Mouse (Mus musculus) c-Kit-positive CD71-negative TER-119-negative erythroid progenitor cells, embryonic 14.5 days (primary cell): ENCODE measurements around the gene Gp1bb.

Source experiments
- DNase-seq: peaks from one replicate; pipeline ENCODE4 v3.0.0-alpha.2; 2013; ENCODE audit warnings: low read depth

Gp1bb gene

DNA sequence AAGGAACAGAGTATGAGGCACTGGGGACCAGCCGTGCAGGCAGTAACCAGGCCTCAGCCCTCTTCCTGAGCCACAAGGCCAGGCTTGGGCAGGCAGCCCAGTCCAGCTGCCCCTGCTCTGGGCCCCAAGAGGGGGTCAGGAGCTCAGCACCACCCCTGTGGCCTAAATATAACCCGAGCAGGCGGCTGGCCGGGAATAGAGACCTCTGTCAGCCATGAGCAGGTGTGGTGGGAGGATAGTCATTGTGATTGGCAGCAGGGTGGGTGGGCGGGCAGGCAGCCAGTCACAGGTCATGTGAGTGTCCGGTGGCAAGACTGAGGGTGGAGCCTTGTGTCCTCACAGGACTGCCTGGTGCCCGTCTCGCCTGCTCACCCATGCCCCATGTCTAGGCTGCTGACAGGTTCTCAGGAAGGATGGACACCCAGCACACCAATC lies 17.9 kb downstream of the Gp1bb start:
- DNase-seq: no peak

DNA sequence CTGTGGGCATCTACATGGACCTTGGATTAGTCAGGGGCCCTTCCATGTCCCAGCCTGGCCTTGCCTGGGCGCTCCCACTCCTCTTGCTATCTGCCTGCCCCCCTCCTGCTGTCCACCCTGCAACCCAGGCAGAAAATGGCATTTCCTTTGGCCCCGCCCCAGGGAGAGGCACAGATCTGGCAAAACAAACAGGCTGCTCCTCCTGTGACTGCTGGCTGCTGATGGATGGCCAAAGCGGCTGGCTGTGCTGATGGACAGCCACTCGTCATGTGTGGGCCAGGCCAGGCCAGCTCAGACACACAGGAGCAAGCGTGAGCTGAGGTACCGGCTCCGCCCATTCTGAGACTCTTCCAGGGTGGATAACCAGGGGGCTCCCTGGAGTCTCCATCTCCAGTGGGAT lies 20.8 kb downstream of the Gp1bb start:
- DNase-seq: no peak

DNA sequence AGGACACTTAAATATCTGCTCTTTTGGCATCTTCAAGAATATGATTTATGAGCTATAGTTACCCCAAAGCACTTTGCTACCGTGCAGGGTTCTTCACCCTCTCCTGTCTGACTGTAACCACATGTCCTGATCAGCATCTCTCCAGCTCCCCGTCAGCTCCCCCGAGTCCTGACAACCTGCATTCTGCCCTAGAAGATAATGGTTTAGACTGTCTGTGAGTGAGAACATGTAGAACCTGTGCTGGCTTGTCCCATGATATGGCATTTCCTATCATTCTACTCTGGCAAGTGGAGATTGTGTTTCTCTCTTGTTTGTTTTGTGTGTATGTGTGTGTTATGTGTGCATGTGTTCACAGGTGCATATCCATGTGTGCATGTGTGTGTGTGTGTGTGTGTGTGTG lies 24.2 kb downstream of the Gp1bb start:
- DNase-seq: no peak

DNA sequence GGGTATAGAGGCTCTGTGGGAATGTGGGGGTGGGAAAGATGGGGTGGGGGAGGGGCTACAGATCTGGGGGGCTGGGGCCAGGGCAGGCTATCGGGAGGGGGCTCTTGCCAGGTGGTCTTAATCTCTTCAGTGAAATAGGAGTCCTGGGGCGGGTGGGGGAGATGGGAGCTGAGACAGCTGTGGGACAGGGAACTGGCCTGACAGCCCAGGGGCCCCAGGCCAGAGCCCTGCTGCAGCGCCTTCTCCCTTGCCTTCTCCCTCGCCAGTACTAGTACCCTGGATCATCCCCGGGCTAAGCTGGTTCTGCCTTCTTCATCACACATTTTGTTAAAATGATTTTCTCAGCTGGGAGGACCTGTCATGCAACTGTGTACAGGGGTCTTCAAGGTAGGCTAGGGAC lies 25.9 kb downstream of the Gp1bb start:
- DNase-seq: no peak

DNA sequence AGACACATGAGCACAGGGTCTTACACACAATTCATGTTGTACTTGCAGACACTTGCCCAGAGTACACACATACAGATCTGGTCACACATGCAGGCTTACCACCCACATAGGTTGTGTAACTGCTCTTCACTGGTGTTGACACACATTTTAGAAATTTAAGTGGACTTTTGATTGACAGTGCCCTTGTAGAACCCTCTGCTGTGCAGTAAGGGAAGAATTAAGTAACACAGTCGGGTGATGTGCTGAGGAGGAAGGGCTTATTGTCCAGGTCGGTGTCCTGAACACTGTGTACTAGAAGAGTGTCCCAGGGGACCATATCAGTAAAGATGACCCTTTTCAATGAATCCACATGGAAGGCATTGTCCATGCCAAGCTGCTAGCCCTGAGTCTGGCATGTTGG lies 28.3 kb downstream of the Gp1bb start:
- DNase-seq: no peak

DNA sequence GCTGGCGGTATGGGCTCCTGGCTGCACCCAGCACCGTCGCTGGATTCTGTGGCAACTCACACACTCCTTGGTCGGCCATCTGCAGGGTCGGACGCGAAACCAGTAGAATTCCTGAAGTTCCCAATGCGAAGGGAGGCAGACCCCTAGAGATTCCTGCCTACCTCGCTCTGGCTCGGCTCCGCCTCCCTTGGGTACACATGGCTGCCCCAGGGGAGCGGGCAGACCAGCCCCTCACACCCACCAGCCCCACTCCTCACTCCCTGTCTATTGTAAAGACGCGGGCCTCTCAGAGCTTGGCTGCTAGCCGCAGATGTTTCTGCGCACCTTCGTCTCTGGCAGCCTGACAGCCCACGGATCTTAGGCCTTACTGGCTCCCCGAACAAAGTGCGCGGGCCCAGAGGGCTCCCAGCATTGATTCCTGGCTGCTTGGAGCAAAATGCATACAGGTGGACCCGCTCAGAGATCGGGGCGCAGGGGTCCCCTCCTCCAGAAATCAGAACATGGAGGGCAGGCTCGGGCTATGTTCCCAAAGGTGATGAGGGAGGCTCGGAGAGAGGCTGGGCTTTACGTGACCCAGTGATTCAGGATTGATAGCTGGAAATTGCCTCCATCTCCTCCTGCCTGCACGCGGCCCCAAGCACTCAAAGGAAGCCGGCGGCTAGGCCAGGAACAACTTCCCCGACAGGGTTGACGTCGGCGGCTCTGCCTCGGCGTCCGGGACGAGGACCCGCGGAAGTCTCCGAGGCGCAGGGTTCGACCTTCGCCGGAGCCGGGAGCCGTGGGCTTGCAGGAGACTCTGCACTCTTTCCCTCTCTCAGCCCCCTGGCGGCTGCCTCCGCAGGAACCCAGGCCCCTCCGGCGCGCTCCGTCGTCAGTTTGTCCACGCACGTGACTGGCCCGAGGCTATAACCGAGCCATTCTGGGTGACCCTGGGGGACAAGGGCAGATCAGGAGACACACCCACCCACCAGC lies 30.9 kb downstream of the Gp1bb start:
- no peak for DNase-seq

DNA sequence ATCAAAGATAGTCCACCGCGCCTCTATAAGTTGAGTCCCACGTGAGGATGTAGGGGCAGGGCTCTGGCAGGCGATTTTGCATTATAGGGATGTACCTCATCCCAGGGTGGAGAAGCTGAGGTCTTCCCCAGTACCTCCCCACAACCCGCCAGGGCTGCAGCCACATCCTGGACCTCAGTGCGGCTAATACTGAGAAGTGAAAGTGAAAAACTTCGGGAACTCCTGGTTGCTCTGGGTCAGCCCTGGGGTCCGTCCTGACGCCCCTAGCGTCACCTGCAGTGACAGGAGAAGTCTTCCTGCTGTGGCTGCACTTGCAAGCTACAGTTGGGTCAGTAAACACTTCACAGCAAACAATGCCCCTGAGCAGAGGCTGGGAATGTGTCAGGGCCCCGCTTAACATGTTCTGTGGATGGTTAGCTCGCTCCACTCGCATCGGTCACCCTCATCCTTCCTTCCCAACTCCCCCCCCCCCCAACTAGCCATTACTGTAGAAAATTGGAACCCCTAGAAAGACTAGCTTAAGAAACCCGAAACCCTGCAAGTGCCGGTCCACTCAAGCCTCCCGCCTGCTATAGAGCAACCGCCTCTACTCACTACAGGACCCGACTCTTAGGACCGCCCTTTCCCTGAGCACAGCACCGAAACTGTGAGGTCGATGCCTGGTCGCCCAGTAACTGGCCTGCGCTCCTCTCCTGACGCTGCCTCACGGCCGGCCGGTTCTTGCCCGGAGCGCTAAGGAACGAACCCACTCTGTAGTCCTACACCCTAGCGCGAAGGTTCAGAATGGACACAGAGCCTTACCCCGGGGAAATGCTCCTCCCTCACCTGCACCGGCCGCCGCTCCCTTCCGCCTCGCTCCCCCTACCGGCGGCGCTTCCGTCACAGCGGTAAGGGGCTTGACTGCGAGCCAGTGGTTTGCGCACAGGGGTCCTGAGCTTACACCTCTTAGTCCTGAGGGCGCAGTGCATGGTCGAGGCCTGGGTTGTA lies 32.1 kb downstream of the Gp1bb start, which contains the start of gene Tbx1:
Gene Tbx1 (minus strand): TSS at position 868 of the 987 bp plus-strand sequence.
- DNase-seq: no peak

DNA sequence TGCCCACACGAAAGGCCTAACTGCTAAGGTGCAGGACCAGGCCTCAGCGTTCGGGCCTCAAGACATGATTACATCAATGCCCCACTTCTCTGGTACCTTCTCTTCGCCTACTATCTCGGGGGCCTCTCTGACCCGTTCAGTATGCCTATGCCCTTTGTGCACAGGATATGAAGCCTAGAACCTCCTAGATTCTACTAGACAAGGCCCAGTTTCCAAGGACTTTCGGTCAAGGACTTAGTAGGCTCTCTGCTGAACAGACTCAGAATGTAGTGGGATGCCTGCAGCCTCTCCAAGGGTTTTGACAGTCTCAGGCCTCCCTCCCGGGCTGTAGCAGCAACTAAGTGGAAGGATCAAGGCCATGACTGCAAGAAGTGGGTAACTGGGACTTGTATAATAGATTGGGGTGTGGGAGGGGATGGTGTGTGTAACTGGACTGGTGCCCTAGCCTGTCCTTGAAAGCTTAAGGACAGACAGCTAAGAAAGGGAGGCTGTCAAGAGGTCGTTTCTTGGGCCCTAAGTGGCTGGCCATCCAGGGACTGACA lies 33.1 kb downstream of the Gp1bb start:
- no peak for DNase-seq

DNA sequence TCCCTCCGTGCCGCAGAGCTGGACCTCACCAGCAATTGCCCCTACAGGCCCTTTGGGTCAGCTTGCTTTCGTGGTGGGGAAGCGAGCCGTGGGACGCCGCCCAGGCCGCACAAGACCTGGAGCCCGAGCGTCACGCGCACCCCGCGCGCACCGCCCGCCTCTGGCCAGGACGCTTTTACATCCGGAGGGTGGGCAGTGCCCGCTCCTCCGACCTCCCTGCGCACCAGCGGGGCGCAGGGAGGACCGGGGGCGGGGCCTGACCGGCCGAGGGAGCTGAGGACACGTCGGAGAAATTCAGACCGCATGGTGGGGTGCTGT lies 33.5 kb downstream of the Gp1bb start:
- DNase-seq: no peak

DNA sequence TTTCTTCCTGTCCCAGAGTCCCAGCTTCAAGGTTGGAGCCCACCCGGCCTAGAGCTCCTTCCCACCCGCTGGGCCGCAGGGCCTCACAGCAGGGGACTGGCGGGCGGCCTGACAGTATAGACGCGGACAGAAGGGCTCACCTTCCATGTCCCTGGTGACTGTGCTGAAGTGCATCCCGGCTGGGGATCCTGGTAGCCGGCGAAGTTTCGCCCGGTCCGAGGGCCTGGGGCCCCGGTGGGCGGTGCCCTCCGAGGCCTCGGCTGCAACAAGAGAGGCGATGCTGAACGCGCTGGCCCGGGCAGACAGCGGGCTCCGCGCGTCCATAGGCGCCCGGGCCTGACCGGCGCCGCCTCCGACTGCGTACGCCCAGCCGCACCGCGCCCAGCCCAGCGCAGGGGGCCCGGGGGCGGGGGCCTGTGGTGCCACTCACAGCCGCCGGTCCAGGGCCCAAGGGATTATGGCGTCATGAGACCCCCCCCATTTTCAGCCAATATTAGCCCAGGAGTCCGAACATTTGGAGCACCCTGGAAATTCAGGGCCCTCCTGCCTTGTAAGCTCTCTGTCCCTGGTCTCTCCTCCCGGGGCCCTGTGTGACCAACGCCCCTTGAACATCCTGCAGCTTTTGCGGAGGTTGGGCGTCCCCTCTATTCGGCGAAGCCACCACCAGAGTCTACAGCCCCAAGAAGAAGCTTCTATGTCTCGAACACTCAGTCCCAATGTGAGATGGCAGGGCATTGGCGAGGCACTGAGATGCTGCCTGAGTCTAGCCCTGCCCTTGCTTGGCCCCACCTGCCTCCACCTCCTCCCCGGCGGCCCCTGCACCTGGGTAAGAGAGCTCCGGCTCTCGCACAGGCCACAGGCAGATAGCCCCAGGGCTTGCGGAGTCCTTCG lies 34.1 kb downstream of the Gp1bb start:
- no peak for DNase-seq

DNA sequence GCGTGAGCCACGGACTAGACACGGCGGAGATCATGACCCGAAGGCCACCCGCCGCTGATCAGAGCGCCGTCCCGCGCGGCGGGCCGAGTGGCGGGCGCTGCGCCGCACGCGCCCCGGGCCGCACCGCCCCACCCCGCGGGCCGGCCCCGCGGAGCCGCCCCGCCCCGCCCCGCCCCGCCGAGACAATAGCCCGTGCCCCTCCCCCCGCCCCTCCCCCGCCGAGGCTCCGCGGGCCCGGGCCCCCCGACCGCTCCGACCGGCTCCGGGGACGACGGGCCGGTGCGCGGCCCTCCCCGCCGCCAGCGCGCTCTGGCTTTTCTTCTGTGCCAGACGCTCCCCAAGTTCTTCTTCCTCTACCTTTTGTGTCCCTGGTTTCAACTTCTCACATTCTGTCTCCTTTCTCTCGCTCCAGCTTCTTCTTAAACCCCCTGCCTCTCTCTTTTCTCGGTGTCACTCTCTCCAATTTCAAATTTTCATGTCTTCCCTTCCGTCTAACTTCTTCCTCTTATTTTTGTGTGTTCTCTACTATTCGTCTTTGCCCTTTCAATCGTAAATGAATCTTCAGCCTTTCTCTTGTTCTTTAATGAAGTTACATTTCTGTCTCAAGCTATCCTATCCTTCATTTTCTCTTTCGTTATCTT lies 35.2 kb downstream of the Gp1bb start:
- DNase-seq: no peak

DNA sequence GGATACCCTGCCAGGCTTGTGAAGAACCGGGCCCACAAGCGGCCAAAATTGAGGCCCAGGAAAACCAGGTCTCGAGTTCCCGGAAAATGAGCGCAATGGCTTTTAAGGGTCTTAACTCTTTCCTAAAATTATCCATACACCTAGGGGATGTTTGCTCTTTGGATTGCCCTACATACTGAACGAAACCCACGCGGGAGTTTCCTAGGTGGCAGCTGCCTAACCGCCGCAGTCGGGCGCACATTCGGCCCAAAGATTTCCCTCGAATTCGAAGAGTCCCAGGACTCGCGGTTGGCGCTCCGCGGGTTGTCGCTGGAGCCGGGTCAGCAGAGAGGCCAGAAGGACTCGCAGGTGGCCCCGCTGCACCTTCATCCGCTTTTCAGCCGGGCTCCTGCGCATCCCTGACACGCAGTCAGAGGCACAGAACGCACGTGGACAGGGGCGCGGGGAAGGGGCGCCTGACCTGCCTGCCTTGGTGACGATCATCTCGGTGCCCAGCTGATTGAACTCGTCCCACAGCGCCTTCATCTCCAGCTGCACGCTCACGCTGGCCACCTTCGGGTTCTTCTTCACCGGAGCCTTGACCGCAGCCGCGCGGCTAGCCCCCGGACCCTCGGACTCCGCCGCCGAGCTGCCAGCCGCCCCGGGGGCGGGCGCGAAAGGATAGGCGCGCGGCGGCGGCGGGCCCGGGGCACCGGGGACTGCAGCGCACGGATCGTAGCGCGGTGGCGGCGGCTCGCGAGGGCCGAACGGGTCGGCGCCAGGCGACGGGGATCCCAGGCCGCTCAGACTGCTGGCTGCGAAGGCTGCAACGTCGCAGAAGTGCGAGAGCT lies 35.9 kb downstream of the Gp1bb start:
- DNase-seq: no peak

DNA sequence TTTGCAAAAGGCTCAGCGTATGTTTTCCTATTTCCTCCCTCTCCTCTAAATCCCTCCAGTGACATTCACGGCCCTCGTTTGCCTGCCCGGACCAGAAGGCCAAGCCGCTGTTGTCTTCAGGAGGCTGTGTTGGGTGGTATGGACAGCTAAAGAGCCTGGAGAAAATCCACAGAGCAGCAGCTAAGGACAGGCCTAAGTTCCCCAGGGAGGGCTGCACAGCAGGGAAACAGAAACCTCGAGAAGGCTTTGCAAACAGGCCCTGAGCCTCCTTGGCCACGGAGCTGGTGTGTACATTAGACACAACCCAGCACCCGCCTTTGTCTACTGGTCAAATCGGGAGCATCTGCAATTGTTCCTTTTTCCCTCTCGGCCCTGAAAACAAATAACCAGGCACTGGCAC lies 36.5 kb downstream of the Gp1bb start:
- no peak for DNase-seq

DNA sequence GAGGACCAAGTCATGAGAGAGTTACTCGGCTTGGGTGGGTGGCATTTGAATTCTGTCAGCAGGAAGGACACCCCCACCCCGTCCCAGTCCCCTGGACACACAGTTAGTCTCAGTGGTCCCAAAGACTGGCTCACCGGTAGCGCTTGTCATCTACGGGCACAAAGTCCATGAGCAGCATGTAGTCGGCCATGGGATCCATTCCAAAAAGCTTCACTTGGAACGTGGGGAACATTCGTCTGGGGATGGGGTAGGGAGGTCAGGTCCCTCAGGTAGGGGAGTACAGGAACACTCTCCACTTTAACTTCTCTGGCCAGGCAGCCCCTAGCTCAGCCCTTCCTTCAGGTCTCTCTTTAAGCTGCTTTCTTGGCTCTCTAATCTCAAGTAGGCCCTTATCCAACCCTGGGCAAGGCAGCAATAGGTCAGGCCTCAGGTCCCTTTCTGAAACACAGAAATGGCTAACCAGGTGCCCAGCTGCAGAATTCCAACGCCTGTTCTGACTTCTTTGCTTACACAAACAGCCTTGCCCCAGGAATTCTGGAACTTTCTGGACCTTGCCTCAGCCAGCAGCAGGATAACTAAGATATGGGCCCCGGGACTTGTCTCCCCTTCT lies 37.2 kb downstream of the Gp1bb start:
- no peak for DNase-seq

DNA sequence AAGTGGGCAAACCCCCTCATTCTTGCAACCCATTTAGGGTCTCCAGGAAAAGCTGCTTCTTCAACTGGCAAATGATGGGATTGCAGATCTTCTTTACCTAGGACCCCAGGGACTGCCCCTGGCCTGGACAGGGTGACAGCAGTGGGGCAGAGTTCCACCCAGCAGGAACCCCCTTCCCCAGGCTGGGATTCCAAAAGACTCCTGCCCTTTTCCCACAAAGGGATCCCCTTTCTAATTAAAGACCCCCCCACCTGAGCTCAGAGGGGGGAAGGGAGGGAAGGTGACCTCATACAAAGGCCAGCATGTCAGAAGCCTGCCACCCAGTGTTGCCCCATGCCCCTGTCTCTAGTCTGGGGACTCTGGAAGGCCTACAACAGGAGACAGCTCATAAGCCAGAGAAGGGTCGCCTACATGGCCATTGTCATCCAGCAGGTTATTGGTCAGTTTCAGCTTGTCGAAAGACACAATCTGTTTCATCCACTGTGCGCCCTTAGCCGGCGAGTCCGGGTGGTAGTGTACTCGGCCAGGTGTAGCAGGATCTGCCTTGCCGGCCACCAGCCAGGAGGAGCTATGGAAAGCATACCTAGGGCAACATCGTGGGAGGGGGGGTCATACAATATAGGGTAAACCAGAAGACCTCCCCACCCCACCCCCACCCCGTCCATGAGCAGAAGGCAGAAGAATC lies 38.4 kb downstream of the Gp1bb start:
- no peak for DNase-seq

DNA sequence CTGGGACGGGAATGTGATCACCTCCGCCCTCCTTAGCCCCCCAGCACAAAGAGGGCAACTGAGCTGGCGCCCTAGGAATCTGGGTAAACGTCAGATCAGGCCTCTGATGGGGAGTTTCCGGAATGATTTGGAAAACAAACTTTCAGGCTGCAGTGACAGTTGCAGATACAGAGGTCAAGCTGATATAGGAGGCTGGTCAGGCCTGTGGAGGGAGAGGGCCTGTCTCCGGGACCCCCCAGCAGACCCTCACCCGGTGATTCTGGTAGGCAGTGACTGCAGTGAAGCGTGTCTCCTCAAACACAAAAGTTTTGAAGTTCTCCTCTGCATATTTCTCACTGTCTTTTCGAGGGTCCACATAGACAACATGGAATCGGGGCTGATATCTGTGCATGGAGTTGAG lies 39.0 kb downstream of the Gp1bb start:
- DNase-seq: no peak

DNA sequence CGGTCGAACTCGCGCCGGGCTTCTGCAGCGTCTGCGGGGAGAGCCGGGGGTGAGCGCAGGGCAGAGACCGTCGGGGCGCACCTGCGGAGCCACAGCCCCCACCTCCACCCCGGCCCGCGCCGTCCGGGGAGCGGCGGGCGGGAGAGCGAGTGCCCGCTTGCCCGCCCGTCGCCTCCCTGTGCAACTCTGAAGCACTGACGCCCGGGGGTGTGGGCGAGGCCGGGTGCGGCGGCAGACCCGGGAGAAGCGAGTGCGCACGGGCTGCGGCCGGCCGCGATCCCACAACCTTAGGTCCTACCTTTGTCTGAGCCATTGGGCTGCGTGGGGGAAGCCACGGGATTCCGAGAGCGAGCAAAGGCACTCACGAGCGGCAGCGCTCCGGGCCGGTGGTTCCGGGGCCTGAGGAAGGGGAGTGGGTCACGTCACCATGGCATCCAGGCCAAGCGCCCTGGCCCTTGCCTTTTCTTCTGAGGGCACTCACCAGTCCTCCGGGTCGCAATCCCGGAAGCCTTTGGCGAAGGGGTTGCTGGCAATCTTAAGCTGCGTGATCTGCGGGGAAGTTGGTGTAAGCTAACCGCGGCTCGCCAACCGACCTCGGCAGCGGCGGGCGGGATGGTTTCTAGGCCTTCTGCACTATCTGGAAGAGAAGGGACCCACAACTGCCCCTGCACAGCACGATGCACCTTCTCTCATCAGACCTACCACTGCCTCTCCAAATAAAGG lies 39.6 kb downstream of the Gp1bb start:
- DNase-seq: no peak

DNA sequence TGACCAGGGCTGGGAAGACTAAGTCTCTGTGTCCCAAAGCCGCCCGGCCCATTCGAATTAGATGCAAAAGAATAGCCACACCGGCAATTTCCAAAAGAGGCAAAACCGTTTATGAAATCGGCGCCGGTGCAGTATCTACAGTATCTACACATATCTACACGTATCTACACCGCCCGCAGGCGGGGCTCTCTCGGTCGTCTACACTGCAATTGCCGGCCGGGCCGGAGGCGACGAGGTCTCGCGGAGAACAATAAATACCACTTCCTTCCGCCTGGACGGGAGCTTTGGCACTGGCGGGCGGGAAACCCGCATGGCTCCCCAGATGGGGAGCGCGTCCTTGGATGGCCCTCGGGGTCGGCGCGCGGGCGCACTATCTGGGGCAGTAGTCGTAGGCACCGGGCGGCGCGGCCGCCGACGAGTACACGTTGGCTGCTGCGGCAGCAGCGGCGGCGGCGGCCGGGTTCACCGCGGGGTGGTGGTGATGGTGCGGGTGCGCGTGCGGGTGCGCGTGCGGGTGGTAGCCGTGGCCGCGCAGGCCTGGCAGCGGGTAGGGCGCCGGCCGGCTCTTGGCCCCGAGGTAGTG lies 40.5 kb downstream of the Gp1bb start:
- no peak for DNase-seq
